In the genomic region with DNA sequence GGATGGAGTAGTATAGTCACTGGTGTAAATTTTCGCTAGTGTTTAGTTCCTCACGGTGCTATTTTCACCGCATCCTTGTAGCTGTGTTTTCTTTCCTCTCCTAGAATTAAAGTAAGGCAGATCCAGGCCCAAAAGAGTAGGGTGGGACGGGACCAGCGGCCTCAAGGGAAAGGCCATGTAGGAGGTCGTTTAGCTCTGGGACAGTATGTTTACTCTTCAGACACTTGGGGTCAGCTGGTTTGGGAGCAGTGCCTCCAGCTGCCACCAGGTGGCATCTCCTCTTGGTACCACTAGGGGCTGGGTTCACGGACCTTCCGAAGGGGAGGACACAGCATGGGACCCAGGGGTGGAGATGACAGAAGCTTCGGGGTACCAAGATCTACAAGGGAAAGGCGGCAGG, we compare ENCODE assay signal across 1 mouse cellular context.
TF ChIP-seq lines count a peak whose summit lies in the region.

No protein-coding gene starts in this region.

TF ChIP-seq in C2C12, 6 proteins besides CTCF, POLR2A, EP300 and RAD21:
- TF ChIP-seq MYOG (IDR thresholded peaks at IDR 0.05; ENCODE audit: control insufficient read depth, extremely low read depth, insufficient read length) (no peak), MAX (IDR thresholded peaks at IDR 0.05) (no peak), FOSL1 (IDR thresholded peaks at IDR 0.05; ENCODE audit: insufficient read depth, low read length, poor library complexity, severe bottlenecking) (no peak), CEBPB (IDR thresholded peaks at IDR 0.05; ENCODE audit: low read depth) (no peak), USF1 (IDR thresholded peaks at IDR 0.05; ENCODE audit: low read depth) (no peak), MYOD1 (IDR thresholded peaks at IDR 0.05; ENCODE audit: control insufficient read depth, insufficient read length, low read depth) (no peak)
